Mouse (Mus musculus) heart, postnatal 0 days (tissue): ENCODE measurements around the gene Prdx3.

Experiments used
- CTCF ChIP-seq: IDR thresholded peaks from 2 replicates; pipeline ENCODE4 v1.5.1; 2016; ENCODE audit warnings: antibody characterized with exemption, control low read depth, low read depth
- EP300 ChIP-seq: IDR thresholded peaks from 2 replicates; pipeline ENCODE4 v1.6.1; 2016; ENCODE audit warnings: antibody characterized with exemption, low read depth

DNA sequence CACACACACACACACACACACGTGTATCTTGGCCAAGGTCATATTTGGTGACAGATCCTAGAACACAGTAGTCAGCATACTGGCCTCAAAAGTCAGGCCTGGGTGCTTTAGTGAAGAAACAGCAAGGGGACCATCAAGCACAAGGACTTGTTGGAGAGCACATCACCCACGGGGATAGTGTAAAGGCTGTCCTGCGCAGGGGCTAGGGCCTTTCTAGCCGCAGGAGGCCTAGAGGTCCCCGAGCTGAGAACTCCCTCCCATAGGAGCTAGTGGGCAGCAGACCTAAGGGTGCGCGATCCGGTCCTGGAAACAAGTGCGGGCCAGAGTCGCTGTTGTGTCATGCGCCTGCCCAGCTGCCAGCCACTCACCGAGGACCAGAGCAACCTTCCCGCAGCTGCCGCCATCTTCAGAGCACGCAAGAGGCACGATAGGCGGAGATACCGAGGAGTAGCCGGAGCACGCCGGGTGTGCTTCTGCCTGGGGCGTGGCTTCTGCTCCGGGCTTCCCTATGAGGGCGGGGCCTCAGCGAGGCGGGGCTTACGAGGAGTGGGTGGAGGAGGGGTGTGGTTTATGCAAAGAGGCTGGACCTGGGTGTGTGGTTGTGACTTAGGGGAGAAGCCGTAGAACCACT, at the start of gene Prdx3:
- peak; percentile 30 for TF ChIP-seq CTCF
- no peak for TF ChIP-seq EP300
